In the genomic region with DNA sequence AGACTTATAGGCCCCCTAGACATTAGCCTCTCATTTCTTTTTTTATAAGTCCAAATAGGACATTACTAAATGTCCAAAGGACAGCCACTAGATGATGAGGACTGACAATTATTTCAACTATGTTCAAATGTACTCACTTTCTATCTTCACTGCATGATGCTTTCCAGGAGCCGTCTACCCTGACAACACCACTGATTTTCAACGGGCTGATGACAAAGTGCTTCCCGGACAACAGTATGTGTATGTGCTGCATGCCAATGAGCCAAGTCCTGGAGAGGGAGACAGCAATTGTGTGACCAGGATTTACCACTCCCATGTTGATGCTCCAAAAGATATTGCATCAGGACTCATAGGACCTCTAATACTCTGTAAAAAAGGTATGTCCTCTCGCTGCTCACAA, we compare ENCODE assay signal across 34 mouse cellular contexts. TPM values are rescaled to one million over a fixed set of nuclear protein-coding genes. Genes with fewer than 3 reads are reported as not detected.
"Had no signal": no experiment of that assay in that cellular context is flagged by ENCODE, and none has a peak within 500 bp of the region (broad histone marks: within the 10 kb centered on the region; RNA-seq: fewer than 3 reads in every experiment).

No protein-coding gene starts in this region.

- H3K9me3 ChIP-seq: heart, embryonic 10.5 days; heart, embryonic 12.5 days; heart, embryonic 13.5 days; heart, embryonic 15.5 days; hindbrain, embryonic 10.5 days; hindbrain, embryonic 12.5 days; hindbrain, embryonic 13.5 days; hindbrain, embryonic 15.5 days; intestine, embryonic 15.5 days; kidney, embryonic 15.5 days had no signal

- H3K4me2 ChIP-seq: heart, embryonic 12.5 days; heart, embryonic 13.5 days; heart, embryonic 15.5 days; hindbrain, embryonic 12.5 days; hindbrain, embryonic 13.5 days; hindbrain, embryonic 14.5 days; hindbrain, embryonic 15.5 days; intestine, embryonic 15.5 days; kidney, embryonic 15.5 days had no signal

- H3K9ac ChIP-seq: heart, embryonic 12.5 days; heart, embryonic 13.5 days; heart, embryonic 15.5 days; hindbrain, embryonic 12.5 days; hindbrain, embryonic 13.5 days; hindbrain, embryonic 14.5 days; hindbrain, embryonic 15.5 days; intestine, embryonic 15.5 days; kidney, embryonic 15.5 days had no signal

- H3K4me3 ChIP-seq: heart, embryonic 10.5 days; heart, embryonic 12.5 days; heart, embryonic 13.5 days; heart, embryonic 15.5 days; hindbrain, embryonic 10.5 days; hindbrain, embryonic 12.5 days; hindbrain, embryonic 13.5 days; hindbrain, embryonic 15.5 days; intestine, embryonic 15.5 days; kidney, embryonic 15.5 days; layer of hippocampus, adult 2 months; left cerebral cortex, adult 2 months had no signal

- H3K27me3 ChIP-seq: heart, embryonic 12.5 days; heart, embryonic 13.5 days; heart, embryonic 15.5 days; hindbrain, embryonic 12.5 days; hindbrain, embryonic 13.5 days; hindbrain, embryonic 15.5 days; intestine, embryonic 15.5 days; kidney, embryonic 15.5 days had no signal

- ATAC-seq: hindbrain, embryonic 16.5 days; hindbrain, postnatal 0 days; inflammation-experienced regulatory T-cells, adult 6 months had no signal

- DNase-seq: heart, postnatal 10 days; heart, postnatal 14 days; heart, postnatal 36 days; heart, postnatal 4 days; kidney, adult 11 months; kidney, adult 18-20 months; kidney, adult 2 months; kidney, adult 8-10 months; kidney, adult 9 months; kidney, postnatal 10 days; kidney, postnatal 14 days; kidney, postnatal 25 days; kidney, postnatal 36 days; kidney, postnatal 4 days; layer of hippocampus, adult 9-11 months; layer of hippocampus, postnatal 36 days had no signal

- H3K4me1 ChIP-seq: hindbrain, embryonic 10.5 days; hindbrain, embryonic 12.5 days; hindbrain, embryonic 13.5 days; hindbrain, embryonic 15.5 days; intestine, embryonic 15.5 days; kidney, embryonic 15.5 days had no signal

- H3K27ac ChIP-seq: heart, embryonic 10.5 days; hindbrain, embryonic 10.5 days; hindbrain, embryonic 12.5 days; hindbrain, embryonic 13.5 days; hindbrain, embryonic 14.5 days; hindbrain, embryonic 15.5 days; hindbrain, postnatal 0 days; intestine, embryonic 15.5 days; kidney, embryonic 15.5 days; kidney, postnatal 0 days; layer of hippocampus, adult 2 months; left cerebral cortex, adult 2 months had no signal

- H3K36me3 ChIP-seq: heart, embryonic 10.5 days; heart, embryonic 12.5 days; heart, embryonic 13.5 days; heart, embryonic 15.5 days; hindbrain, embryonic 10.5 days; hindbrain, embryonic 12.5 days; hindbrain, embryonic 13.5 days; hindbrain, embryonic 15.5 days; intestine, embryonic 15.5 days; kidney, embryonic 15.5 days had no signal

RNA-seq across cellular contexts. Expression of gene Cp, which starts 9.2 kb away (rescaled TPM):
- total RNA-seq: hematopoietic stem cell, adult 5-6 weeks had no signal
